Mouse (Mus musculus) liver, postnatal 0 days (tissue): ENCODE measurements at regions not wholly inside any gene's neighbourhood (a gene's known extent, or its start where the extent isn't known, plus 50 kb on each side); places are given as distances from the start of the nearest gene placed in this dataset.

Source experiments
- ATAC-seq: fragments of 200-750 bp; cut with Nextera tagmentation; 2 replicates; pipeline ENCODE4 v1.8.0; 2017; ENCODE audit warnings: mild to moderate bottlenecking, moderate library complexity
- DNase-seq: peaks from one replicate; pipeline ENCODE4 v3.0.0-alpha.2; 2016
- H3K27ac ChIP-seq: fragments of 300-500 bp; sonication (generic); 2 replicates; pipeline ENCODE4 v1.5.1; 2014; ENCODE audit warnings: antibody characterized with exemption, moderate library complexity, mild to moderate bottlenecking, low read depth
- H3K27me3 ChIP-seq: fragments of 300-500 bp; sonication (generic); 2 replicates; pipeline ENCODE4 v1.6.1; 2014; ENCODE audit warnings: low read length, control low read depth, mixed read lengths; ENCODE audit not compliant: insufficient read depth
- H3K36me3 ChIP-seq: fragments of 300-500 bp; sonication (generic); replicated peaks from 2 replicates; pipeline ENCODE4 v1.6.1; 2014; ENCODE audit warnings: mild to moderate bottlenecking, control low read depth, low read length, moderate library complexity, mixed read lengths; ENCODE audit not compliant: insufficient read depth
- H3K4me1 ChIP-seq: fragments of 300-500 bp; sonication (generic); 2 replicates; pipeline ENCODE4 v1.6.1; 2014; ENCODE audit warnings: antibody characterized with exemption, mild to moderate bottlenecking, control low read depth; ENCODE audit not compliant: insufficient read depth
- H3K4me2 ChIP-seq: fragments of 300-500 bp; sonication (generic); 2 replicates; pipeline ENCODE4 v1.6.1; 2014; ENCODE audit warnings: low read depth, mild to moderate bottlenecking, low read length, moderate library complexity, mixed read lengths
- H3K4me3 ChIP-seq: fragments of 300-500 bp; sonication (generic); 2 replicates; pipeline ENCODE4 v1.5.1; 2014; ENCODE audit warnings: low read depth, low read length
- H3K9ac ChIP-seq: fragments of 300-500 bp; sonication (generic); replicated peaks from 2 replicates; pipeline ENCODE4 v1.6.1; 2014; ENCODE audit warnings: mild to moderate bottlenecking, moderate library complexity
- H3K9me3 ChIP-seq: fragments of 300-500 bp; sonication (generic); 2 replicates; pipeline ENCODE4 v1.6.1; 2016; ENCODE audit warnings: mild to moderate bottlenecking, control low read depth, low read length, mixed read lengths
- CTCF ChIP-seq: sonication (generic); IDR thresholded peaks from 2 replicates; pipeline ENCODE4 v1.5.1; 2016; ENCODE audit warnings: antibody characterized with exemption, low read depth
- EP300 ChIP-seq: IDR thresholded peaks from 2 replicates; pipeline ENCODE4 v1.6.1; 2016; ENCODE audit warnings: antibody characterized with exemption, low read depth, mild to moderate bottlenecking
- WGBS: fragments of 180-500 bp; shearing (Covaris S2); extraction: QIAGEN DNeasy Blood & Tissue Kit; methylation state at CpG from one replicate; pipeline ENCODE4 v1.1.7; 2014; ENCODE audit not compliant: insufficient replicate concordance; 5-methylcytosine and 5-hydroxymethylcytosine counted together

DNA sequence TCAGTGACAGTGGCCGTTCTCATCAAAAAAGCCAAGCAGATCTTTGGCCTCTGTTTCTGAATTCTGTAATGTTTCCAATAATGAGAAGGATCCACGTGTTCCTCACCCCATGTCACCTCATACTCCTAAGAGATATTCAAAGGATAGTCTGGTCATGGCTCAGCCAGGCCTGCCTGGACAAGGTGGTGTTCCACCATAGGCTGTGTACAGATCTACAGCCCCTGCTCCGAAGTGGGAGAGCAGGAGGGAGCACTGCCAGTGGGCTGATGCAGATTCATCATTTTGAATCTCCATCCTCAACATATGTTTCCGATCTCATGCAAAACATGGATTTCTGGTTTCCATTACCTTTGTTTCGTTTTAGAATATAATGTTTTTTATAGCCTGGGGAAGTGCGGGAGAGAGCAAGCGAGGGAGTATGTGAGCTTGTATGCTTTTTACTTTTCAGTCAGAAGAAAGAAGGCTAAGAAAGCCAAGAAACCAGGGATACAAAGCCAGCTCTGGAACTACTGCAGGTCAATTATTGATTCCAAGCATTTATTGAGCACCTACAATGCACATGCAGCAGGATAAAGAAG lies 166.5 kb upstream of the Usp24 start:
- Histone ChIP-seq H3K9ac (no peak overlapping the region), H3K27ac (no peak overlapping the region)

GRCm38 (mm10) chr4:106150775-106151174 lies 165.2 kb upstream of the Usp24 start:
- ATAC-seq (no peak), DNase-seq (no peak)
- Histone ChIP-seq H3K4me1 (no peaks in the 10 kb centered on the region), H3K9me3 (0 out of 2 replicates have a peak, but pooled peaks cover 4% of the 10 kb centered on the region), H3K27me3 (no peaks in the 10 kb centered on the region), H3K9ac (no peak overlapping the region), H3K4me2 (no peak overlapping the region), H3K27ac (no peak overlapping the region), H3K4me3 (no peak overlapping the region), H3K36me3 (no peaks in the 10 kb centered on the region)
- TF ChIP-seq EP300 (no peak), CTCF (no peak)
- WGBS = 71% methylated on average over 14 of the region's 14 CpGs

More for the DNA sequence above, 166.5 kb upstream of the Usp24 start:
- ATAC-seq (no peak), DNase-seq (no peak)
- 71% methylated on average over 7 of the region's 7 CpGs for WGBS
- TF ChIP-seq CTCF (no peak), EP300 (no peak)
- no peak overlapping the region for H3K4me3 ChIP-seq
- no peak overlapping the region for H3K4me2 ChIP-seq
- H3K27me3 ChIP-seq = no peaks in the 10 kb centered on the region
- H3K9me3 ChIP-seq = 0 out of 2 replicates have a peak, but pooled peaks cover 4% of the 10 kb centered on the region
- no peaks in the 10 kb centered on the region for H3K4me1 ChIP-seq
- H3K36me3 ChIP-seq = no peaks in the 10 kb centered on the region

- no peaks in the 10 kb centered on the region for H3K36me3 ChIP-seq
- no peaks in the 10 kb centered on the region for H3K27me3 ChIP-seq
- no peak overlapping the region for H3K9ac ChIP-seq
- no peak for TF ChIP-seq EP300
- no peaks in the 10 kb centered on the region for H3K4me1 ChIP-seq
- 0 out of 2 replicates have a peak overlapping the region, but pooled peaks have one; percentile 18 for H3K4me2 ChIP-seq
- DNase-seq (no peak), ATAC-seq (peak; percentile 86)
- H3K4me3 ChIP-seq = no peak overlapping the region
- H3K9me3 ChIP-seq = no peaks in the 10 kb centered on the region
- WGBS = 62% methylated on average over 9 of the region's 9 CpGs
- H3K27ac ChIP-seq = 0 out of 2 replicates have a peak overlapping the region, but pooled peaks have one; percentile 16
Measured at GRCm38 (mm10) chr4:106157451-106158179, 158.4 kb upstream of the Usp24 start.

DNA sequence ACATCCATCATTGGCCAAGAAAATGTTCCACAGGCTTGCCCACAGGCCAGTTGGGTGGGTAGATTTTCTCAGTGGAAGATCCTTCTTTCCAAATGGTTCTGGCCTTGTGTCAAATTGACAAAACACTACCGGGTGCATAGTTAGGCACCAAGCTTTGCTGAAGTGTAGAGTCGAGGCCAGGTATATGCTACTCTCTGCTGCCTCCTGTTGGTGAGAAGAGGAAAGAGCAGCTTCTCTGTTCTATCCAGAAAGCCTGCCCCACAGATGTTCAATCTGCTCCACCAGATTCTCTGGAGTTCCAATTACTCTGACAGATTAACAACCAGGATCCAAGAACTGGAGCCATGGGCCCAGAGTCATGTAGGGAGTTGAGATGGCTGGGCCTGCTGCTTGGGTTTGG lies 154.4 kb upstream of the Usp24 start:
- ATAC-seq (no peak), DNase-seq (no peak)
- Histone ChIP-seq H3K9me3 (no peaks in the 10 kb centered on the region; the same call in 1 of the 2 replicates), H3K27me3 (no peaks in the 10 kb centered on the region), H3K36me3 (no peaks in the 10 kb centered on the region), H3K27ac (no peak overlapping the region), H3K4me3 (no peak overlapping the region), H3K4me2 (no peak overlapping the region), H3K9ac (no peak overlapping the region), H3K4me1 (no peaks in the 10 kb centered on the region)
- WGBS = 57% methylated on average over 2 of the region's 2 CpGs
- TF ChIP-seq CTCF = peak; percentile 56
- TF ChIP-seq EP300 = no peak

- 33% methylated on average over 1 of the region's 1 CpGs for WGBS
- no peaks in the 10 kb centered on the region for H3K36me3 ChIP-seq
- H3K4me1 ChIP-seq = no peaks in the 10 kb centered on the region
- TF ChIP-seq EP300 = no peak
- TF ChIP-seq CTCF = no peak
- no peak overlapping the region for H3K4me3 ChIP-seq
- no peaks in the 10 kb centered on the region for H3K27me3 ChIP-seq
- no peaks in the 10 kb centered on the region; the same call in 1 of the 2 replicates for H3K9me3 ChIP-seq
- H3K27ac ChIP-seq = no peak overlapping the region
- no peak for DNase-seq
- no peak for ATAC-seq
- no peak overlapping the region for H3K4me2 ChIP-seq
- no peak overlapping the region for H3K9ac ChIP-seq
Measured at GRCm38 (mm10) chr4:106162551-106162950, 153.5 kb upstream of the Usp24 start.

- no peak for ATAC-seq
- DNase-seq = no peak
- Histone ChIP-seq H3K4me1 (no peaks in the 10 kb centered on the region), H3K9me3 (no peaks in the 10 kb centered on the region; the same call in 1 of the 2 replicates), H3K9ac (no peak overlapping the region), H3K4me2 (no peak overlapping the region), H3K27me3 (no peaks in the 10 kb centered on the region), H3K27ac (no peak overlapping the region), H3K36me3 (no peaks in the 10 kb centered on the region), H3K4me3 (no peak overlapping the region)
- TF ChIP-seq EP300 (no peak), CTCF (no peak)
Measured at GRCm38 (mm10) chr4:106163220-106163619, 152.8 kb upstream of the Usp24 start.
